Comparison of ENCODE assay signal across 18 mouse cellular contexts in genomic region chr6:88843781-88844725, GRCm38 (mm10). TPM values are rescaled to one million over a fixed set of nuclear protein-coding genes. Genes with fewer than 3 reads are reported as not detected.
DNase-seq lines count a peak whose midpoint lies in the region; ATAC-seq and TF ChIP-seq lines count a peak whose summit lies in the region.
"Had no signal": no experiment of that assay in that cellular context is flagged by ENCODE, and none has a peak within 500 bp of the region (broad histone marks: within the 10 kb centered on the region; RNA-seq: fewer than 3 reads in every experiment).

No protein-coding gene starts in this region.

- TF ChIP-seq EP300 in lung, postnatal 0 days (IDR thresholded peaks at IDR 0.05) = no peak

- DNase-seq in embryonic facial prominence, embryonic 10.5 days (ENCODE audit: low spot score) = no peak
- no peak for DNase-seq in hindbrain, embryonic 14.5 days (ENCODE audit: low spot score)
- no peak for DNase-seq in lung, postnatal 0 days (ENCODE audit: low spot score)
- DNase-seq in left cerebral cortex, adult 11 months (ENCODE audit: low spot score) = no peak
- DNase-seq: gastrocnemius, postnatal 36 days; kidney, postnatal 36 days; left cerebral cortex, postnatal 4 days; lung, postnatal 14 days; right cerebral cortex, postnatal 14 days; spleen, adult 18-20 months; thymus, adult 18-20 months; thymus, postnatal 4 days had no signal

- TF ChIP-seq CTCF in lung, postnatal 0 days (IDR thresholded peaks at IDR 0.05) = no peak

- ATAC-seq in embryonic facial prominence, embryonic 13.5 days (ENCODE audit: insufficient number of reproducible peaks, insufficient read depth, low FRiP score, low TSS enrichment, low read depth) = no peak
- ATAC-seq in hindbrain, embryonic 12.5 days (ENCODE audit: low FRiP score) = no peak
- no peak for ATAC-seq in hindbrain, embryonic 14.5 days (ENCODE audit: low FRiP score)
- ATAC-seq in lung, embryonic 15.5 days (ENCODE audit: borderline replicate concordance, extremely low read depth, low FRiP score, low TSS enrichment) = no peak
- no peak for ATAC-seq in lung, postnatal 0 days
- ATAC-seq in neural tube, embryonic 14.5 days (ENCODE audit: low read depth) = no peak
- ATAC-seq: forebrain, embryonic 13.5 days had no signal

- H3K27ac ChIP-seq in embryonic facial prominence, embryonic 13.5 days = no peak overlapping the region
- H3K27ac ChIP-seq in embryonic facial prominence, embryonic 10.5 days (replicated peaks) = no peak overlapping the region
- H3K27ac ChIP-seq in hindbrain, embryonic 12.5 days = peak overlapping the region; percentile 35; the same call in 1 of the 2 replicates
- H3K27ac ChIP-seq in hindbrain, embryonic 14.5 days = no peak overlapping the region
- H3K27ac ChIP-seq in lung, embryonic 15.5 days = no peak overlapping the region
- H3K27ac ChIP-seq in lung, postnatal 0 days (ENCODE audit: low read length) = no peak overlapping the region
- H3K27ac ChIP-seq in neural tube, embryonic 14.5 days (ENCODE audit: low read depth, low read length) = 0 out of 2 replicates have a peak overlapping the region, but pooled peaks have one; percentile 16

- H3K4me3 ChIP-seq in embryonic facial prominence, embryonic 13.5 days = 0 out of 2 replicates have a peak overlapping the region, but pooled peaks have one; percentile 3
- H3K4me3 ChIP-seq in embryonic facial prominence, embryonic 10.5 days = no peak overlapping the region
- H3K4me3 ChIP-seq in hindbrain, embryonic 12.5 days = no peak overlapping the region
- H3K4me3 ChIP-seq in hindbrain, embryonic 14.5 days (replicated peaks; ENCODE audit: low read length) = no peak overlapping the region
- no peak overlapping the region for H3K4me3 ChIP-seq in lung, embryonic 15.5 days
- no peak overlapping the region for H3K4me3 ChIP-seq in lung, postnatal 0 days (ENCODE audit: low read depth, low read length)
- H3K4me3 ChIP-seq in neural tube, embryonic 14.5 days (ENCODE audit: low read depth, low read length) = no peak overlapping the region

- WGBS in embryonic facial prominence, embryonic 13.5 days = 59% methylated on average over 9 of the region's 9 CpGs
- 75% methylated on average over 9 of the region's 9 CpGs for WGBS in embryonic facial prominence, embryonic 10.5 days
- WGBS in hindbrain, embryonic 12.5 days = 83% methylated on average over 9 of the region's 9 CpGs
- WGBS in hindbrain, embryonic 14.5 days = 81% methylated on average over 9 of the region's 9 CpGs
- 82% methylated on average over 9 of the region's 9 CpGs for WGBS in lung, embryonic 15.5 days
- WGBS in lung, postnatal 0 days = 72% methylated on average over 9 of the region's 9 CpGs
- 81% methylated on average over 9 of the region's 9 CpGs for WGBS in neural tube, embryonic 14.5 days

- no peaks in the 10 kb centered on the region for H3K9me3 ChIP-seq in embryonic facial prominence, embryonic 13.5 days
- H3K9me3 ChIP-seq in embryonic facial prominence, embryonic 10.5 days = no peaks in the 10 kb centered on the region
- H3K9me3 ChIP-seq in hindbrain, embryonic 12.5 days (replicated peaks) = no peaks in the 10 kb centered on the region
- no peaks in the 10 kb centered on the region for H3K9me3 ChIP-seq in hindbrain, embryonic 14.5 days (ENCODE audit: control insufficient read depth, low read length)
- H3K9me3 ChIP-seq in lung, embryonic 15.5 days = no peaks in the 10 kb centered on the region
- no peaks in the 10 kb centered on the region for H3K9me3 ChIP-seq in lung, postnatal 0 days (ENCODE audit: low read length)
- no peaks in the 10 kb centered on the region for H3K9me3 ChIP-seq in neural tube, embryonic 14.5 days (ENCODE audit: control insufficient read depth, low read length)
- H3K9me3 ChIP-seq: forebrain, embryonic 13.5 days; megakaryocyte, embryonic 14.5 days had no signal

- H3K36me3 ChIP-seq in embryonic facial prominence, embryonic 13.5 days = peaks cover 26% of the 10 kb centered on the region
- peaks cover 25% of the 10 kb centered on the region for H3K36me3 ChIP-seq in embryonic facial prominence, embryonic 10.5 days (replicated peaks)
- peaks cover 56% of the 10 kb centered on the region for H3K36me3 ChIP-seq in hindbrain, embryonic 12.5 days
- peaks cover 62% of the 10 kb centered on the region for H3K36me3 ChIP-seq in hindbrain, embryonic 14.5 days (replicated peaks; ENCODE audit: control insufficient read depth, insufficient read depth)
- H3K36me3 ChIP-seq in lung, embryonic 15.5 days = peaks cover under 1% of the 10 kb centered on the region; the same call in 1 of the 2 replicates
- no peaks in the 10 kb centered on the region for H3K36me3 ChIP-seq in lung, postnatal 0 days (ENCODE audit: insufficient read depth, low read length)
- peaks cover 27% of the 10 kb centered on the region; the same call in 1 of the 2 replicates for H3K36me3 ChIP-seq in neural tube, embryonic 14.5 days (ENCODE audit: control insufficient read depth, insufficient read depth, low read length)

- H3K4me1 ChIP-seq in embryonic facial prominence, embryonic 13.5 days = peaks cover 27% of the 10 kb centered on the region
- H3K4me1 ChIP-seq in embryonic facial prominence, embryonic 10.5 days = peaks cover 33% of the 10 kb centered on the region
- H3K4me1 ChIP-seq in hindbrain, embryonic 12.5 days = peaks cover 25% of the 10 kb centered on the region
- H3K4me1 ChIP-seq in hindbrain, embryonic 14.5 days (replicated peaks; ENCODE audit: control insufficient read depth, insufficient read depth, low read length) = peaks cover 11% of the 10 kb centered on the region
- peaks cover 21% of the 10 kb centered on the region for H3K4me1 ChIP-seq in lung, embryonic 15.5 days
- peaks cover 11% of the 10 kb centered on the region for H3K4me1 ChIP-seq in lung, postnatal 0 days (ENCODE audit: insufficient read depth, low read depth, low read length)
- H3K4me1 ChIP-seq in neural tube, embryonic 14.5 days (ENCODE audit: control insufficient read depth, insufficient read depth, low read length) = peaks cover 17% of the 10 kb centered on the region

- 0 out of 2 replicates have a peak overlapping the region, but pooled peaks have one; percentile 32 for H3K9ac ChIP-seq in embryonic facial prominence, embryonic 13.5 days
- no peak overlapping the region for H3K9ac ChIP-seq in hindbrain, embryonic 12.5 days
- H3K9ac ChIP-seq in hindbrain, embryonic 14.5 days = no peak overlapping the region
- H3K9ac ChIP-seq in lung, embryonic 15.5 days = peak overlapping the region; percentile 80; the same call in 1 of the 2 replicates
- no peak overlapping the region for H3K9ac ChIP-seq in lung, postnatal 0 days (replicated peaks; ENCODE audit: low read depth)
- no peak overlapping the region for H3K9ac ChIP-seq in neural tube, embryonic 14.5 days (replicated peaks; ENCODE audit: low read depth, low read length)

- peak overlapping the region; percentile 91; the same call in 1 of the 2 replicates for H3K4me2 ChIP-seq in embryonic facial prominence, embryonic 13.5 days
- H3K4me2 ChIP-seq in hindbrain, embryonic 12.5 days (replicated peaks) = no peak overlapping the region
- no peak overlapping the region for H3K4me2 ChIP-seq in hindbrain, embryonic 14.5 days (replicated peaks)
- H3K4me2 ChIP-seq in lung, embryonic 15.5 days = 0 out of 2 replicates have a peak overlapping the region, but pooled peaks have one; percentile 89
- H3K4me2 ChIP-seq in lung, postnatal 0 days (replicated peaks; ENCODE audit: low read depth, low read length) = no peak overlapping the region
- H3K4me2 ChIP-seq in neural tube, embryonic 14.5 days (ENCODE audit: low read depth, low read length) = no peak overlapping the region

- no peaks in the 10 kb centered on the region for H3K27me3 ChIP-seq in embryonic facial prominence, embryonic 13.5 days
- H3K27me3 ChIP-seq in embryonic facial prominence, embryonic 10.5 days (replicated peaks; ENCODE audit: low read depth, poor library complexity, severe bottlenecking) = no peaks in the 10 kb centered on the region
- no peaks in the 10 kb centered on the region for H3K27me3 ChIP-seq in hindbrain, embryonic 12.5 days
- H3K27me3 ChIP-seq in hindbrain, embryonic 14.5 days (ENCODE audit: control insufficient read depth, insufficient read depth, low read length) = no peaks in the 10 kb centered on the region
- H3K27me3 ChIP-seq in lung, embryonic 15.5 days = no peaks in the 10 kb centered on the region
- no peaks in the 10 kb centered on the region for H3K27me3 ChIP-seq in lung, postnatal 0 days (replicated peaks; ENCODE audit: insufficient read depth, low read length)
- H3K27me3 ChIP-seq in neural tube, embryonic 14.5 days (ENCODE audit: control insufficient read depth, insufficient read depth, low read length) = no peaks in the 10 kb centered on the region
- H3K27me3 ChIP-seq: forebrain, embryonic 13.5 days had no signal

RNA-seq across cellular contexts. Expression of gene Abtb1, which starts 2.3 kb away (rescaled TPM):
- 33.8 and 34.4 TPM in 2 replicates for polyA plus RNA-seq in embryonic facial prominence, embryonic 13.5 days (2015; fragmentation: Nextera tagmentation; extraction: Ambion mirVana)
- polyA plus RNA-seq in embryonic facial prominence, embryonic 10.5 days (2016; fragmentation: Nextera tagmentation; extraction: Ambion mirVana) = 25.2 and 26.4 TPM in 2 replicates
- 32.1 and 36.1 TPM in 2 replicates for polyA plus RNA-seq in hindbrain, embryonic 12.5 days (2016; fragmentation: Nextera tagmentation; extraction: Ambion mirVana)
- polyA plus RNA-seq in hindbrain, embryonic 14.5 days (2014; fragmentation: Nextera tagmentation; extraction: Ambion mirVana) = 28.1 and 33.8 TPM in 2 replicates
- polyA plus RNA-seq in lung, embryonic 15.5 days (2015; fragmentation: Nextera tagmentation; extraction: Ambion mirVana) = 36.7 and 42.9 TPM in 2 replicates
- polyA plus RNA-seq in lung, postnatal 0 days (2015; fragmentation: Nextera tagmentation; extraction: Ambion mirVana) = 59.5 and 70.3 TPM in 2 replicates
- 40.7 and 42.4 TPM in 2 replicates for polyA plus RNA-seq in neural tube, embryonic 14.5 days (2014; fragmentation: Nextera tagmentation; extraction: Ambion mirVana)

RNA-seq across cellular contexts. Expression of gene Podxl2, which starts 30.8 kb away (rescaled TPM):
- polyA plus RNA-seq in embryonic facial prominence, embryonic 13.5 days (2015; fragmentation: Nextera tagmentation; extraction: Ambion mirVana) = 141 and 143 TPM in 2 replicates
- 52.1 and 56.3 TPM in 2 replicates for polyA plus RNA-seq in embryonic facial prominence, embryonic 10.5 days (2016; fragmentation: Nextera tagmentation; extraction: Ambion mirVana)
- 386 and 391 TPM in 2 replicates for polyA plus RNA-seq in hindbrain, embryonic 12.5 days (2016; fragmentation: Nextera tagmentation; extraction: Ambion mirVana)
- polyA plus RNA-seq in hindbrain, embryonic 14.5 days (2014; fragmentation: Nextera tagmentation; extraction: Ambion mirVana) = 525 and 527 TPM in 2 replicates
- 47.1 and 49.3 TPM in 2 replicates for polyA plus RNA-seq in lung, embryonic 15.5 days (2015; fragmentation: Nextera tagmentation; extraction: Ambion mirVana)
- 19.1 and 25.2 TPM in 2 replicates for polyA plus RNA-seq in lung, postnatal 0 days (2015; fragmentation: Nextera tagmentation; extraction: Ambion mirVana)
- 579 and 634 TPM in 2 replicates for polyA plus RNA-seq in neural tube, embryonic 14.5 days (2014; fragmentation: Nextera tagmentation; extraction: Ambion mirVana)

RNA-seq across cellular contexts. Expression of gene Mcm2, which starts 54.5 kb away (rescaled TPM):
- polyA plus RNA-seq in embryonic facial prominence, embryonic 13.5 days (2015; fragmentation: Nextera tagmentation; extraction: Ambion mirVana) = 124 and 131 TPM in 2 replicates
- polyA plus RNA-seq in embryonic facial prominence, embryonic 10.5 days (2016; fragmentation: Nextera tagmentation; extraction: Ambion mirVana) = 262 and 280 TPM in 2 replicates
- 119 and 130 TPM in 2 replicates for polyA plus RNA-seq in hindbrain, embryonic 12.5 days (2016; fragmentation: Nextera tagmentation; extraction: Ambion mirVana)
- 27.0 and 30.2 TPM in 2 replicates for polyA plus RNA-seq in hindbrain, embryonic 14.5 days (2014; fragmentation: Nextera tagmentation; extraction: Ambion mirVana)
- 141 and 142 TPM in 2 replicates for polyA plus RNA-seq in lung, embryonic 15.5 days (2015; fragmentation: Nextera tagmentation; extraction: Ambion mirVana)
- 14.5 and 15.3 TPM in 2 replicates for polyA plus RNA-seq in lung, postnatal 0 days (2015; fragmentation: Nextera tagmentation; extraction: Ambion mirVana)
- 15.1 and 22.6 TPM in 2 replicates for polyA plus RNA-seq in neural tube, embryonic 14.5 days (2014; fragmentation: Nextera tagmentation; extraction: Ambion mirVana)

RNA-seq across cellular contexts. Expression of gene Tpra1, which starts 58.0 kb away (rescaled TPM):
- 93.2 and 93.5 TPM in 2 replicates for polyA plus RNA-seq in embryonic facial prominence, embryonic 13.5 days (2015; fragmentation: Nextera tagmentation; extraction: Ambion mirVana)
- 54.4 and 56.7 TPM in 2 replicates for polyA plus RNA-seq in embryonic facial prominence, embryonic 10.5 days (2016; fragmentation: Nextera tagmentation; extraction: Ambion mirVana)
- polyA plus RNA-seq in hindbrain, embryonic 12.5 days (2016; fragmentation: Nextera tagmentation; extraction: Ambion mirVana) = 67.3 and 76.0 TPM in 2 replicates
- 45.8 and 48.5 TPM in 2 replicates for polyA plus RNA-seq in hindbrain, embryonic 14.5 days (2014; fragmentation: Nextera tagmentation; extraction: Ambion mirVana)
- 68.5 and 75.8 TPM in 2 replicates for polyA plus RNA-seq in lung, embryonic 15.5 days (2015; fragmentation: Nextera tagmentation; extraction: Ambion mirVana)
- polyA plus RNA-seq in lung, postnatal 0 days (2015; fragmentation: Nextera tagmentation; extraction: Ambion mirVana) = 72.0 and 78.8 TPM in 2 replicates
- polyA plus RNA-seq in neural tube, embryonic 14.5 days (2014; fragmentation: Nextera tagmentation; extraction: Ambion mirVana) = 54.2 and 58.0 TPM in 2 replicates

Comparison
In these comparisons a context has a peak if more than half of its experiments do, and no peak if none do; other contexts are left out.
1. H3K27ac ChIP-seq: peak in hindbrain, embryonic 12.5 days (single experiment) and neural tube, embryonic 14.5 days (single experiment); none in embryonic facial prominence, embryonic 13.5 days (single experiment), embryonic facial prominence, embryonic 10.5 days (single experiment), hindbrain, embryonic 14.5 days (single experiment), lung, embryonic 15.5 days (single experiment) and lung, postnatal 0 days (single experiment).
2. H3K4me2 ChIP-seq: peak in embryonic facial prominence, embryonic 13.5 days (single experiment) and lung, embryonic 15.5 days (single experiment); none in hindbrain, embryonic 12.5 days (single experiment), hindbrain, embryonic 14.5 days (single experiment), lung, postnatal 0 days (single experiment) and neural tube, embryonic 14.5 days (single experiment).
3. H3K9ac ChIP-seq: peak in embryonic facial prominence, embryonic 13.5 days (single experiment) and lung, embryonic 15.5 days (single experiment); none in hindbrain, embryonic 12.5 days (single experiment), hindbrain, embryonic 14.5 days (single experiment), lung, postnatal 0 days (single experiment) and neural tube, embryonic 14.5 days (single experiment).